Mouse (Mus musculus) macrophage (primary cell): ENCODE measurements around the gene Rad17. TPM values are rescaled to one million over a fixed set of nuclear protein-coding genes. Genes with fewer than 3 reads are reported as not detected.

Experiments
- H3K27ac ChIP-seq: fragments of 350-480 bp; formaldehyde crosslinking; 2 replicates; pipeline ENCODE4 v1.9.0; 2021
- H3K36me3 ChIP-seq: fragments of 350-480 bp; formaldehyde crosslinking; 2 replicates; pipeline ENCODE4 v1.9.0; 2021; ENCODE audit errors: inconsistent target
- H3K4me3 ChIP-seq: fragments of 350-480 bp; formaldehyde crosslinking; 2 replicates; pipeline ENCODE4 v1.9.0; 2021; ENCODE audit errors: inconsistent target
- H3K79me2 ChIP-seq: fragments of 350-480 bp; formaldehyde crosslinking; 2 replicates; pipeline ENCODE4 v1.9.0; 2021; ENCODE audit errors: inconsistent target
- WGBS: methylation state at CpG from one replicate; pipeline ENCODE4 v1.1.7; 2026; ENCODE audit warnings: inconsistent platforms; ENCODE audit not compliant: missing documents; 5-methylcytosine and 5-hydroxymethylcytosine counted together
- polyA plus RNA-seq: library from polyadenylated mRNA; stranded (reverse); fragments of 250-400 nt; gene quantifications from 3 replicates; pipeline ENCODE4 v1.2.4, GENCODE M21; 2018; ENCODE audit warnings: inconsistent platforms
- total RNA-seq, 78 experiments: library from RNA; depleted of rRNA; stranded (reverse); fragments of 250-400 nt; gene quantifications; 1 replicate in 9 of 78; 2 replicates in 24 of 78; 3 replicates in 43 of 78; 4 replicates in 2 of 78; pipeline ENCODE4 v1.2.4; 2018; ENCODE audit warnings: inconsistent platforms in 56 of 78

Rad17 gene
- total RNA-seq (2018; cell fraction: chromatin; rRNA removed) = 10 to 100 TPM; 15.5 to 67.9 (median 40.6) TPM
- 10 to 100 TPM; 15.6 to 27.7 (median 23.7) TPM for total RNA-seq (2018; cell fraction: cytosol; rRNA removed)
- total RNA-seq (2018; cell fraction: nucleus; rRNA removed) = 10 to 100 TPM; 14.2 to 49.6 (median 26.8) TPM
- polyA plus RNA-seq = 19.7 to 30.9 TPM (median 22.6 TPM) in 3 replicates

DNA sequence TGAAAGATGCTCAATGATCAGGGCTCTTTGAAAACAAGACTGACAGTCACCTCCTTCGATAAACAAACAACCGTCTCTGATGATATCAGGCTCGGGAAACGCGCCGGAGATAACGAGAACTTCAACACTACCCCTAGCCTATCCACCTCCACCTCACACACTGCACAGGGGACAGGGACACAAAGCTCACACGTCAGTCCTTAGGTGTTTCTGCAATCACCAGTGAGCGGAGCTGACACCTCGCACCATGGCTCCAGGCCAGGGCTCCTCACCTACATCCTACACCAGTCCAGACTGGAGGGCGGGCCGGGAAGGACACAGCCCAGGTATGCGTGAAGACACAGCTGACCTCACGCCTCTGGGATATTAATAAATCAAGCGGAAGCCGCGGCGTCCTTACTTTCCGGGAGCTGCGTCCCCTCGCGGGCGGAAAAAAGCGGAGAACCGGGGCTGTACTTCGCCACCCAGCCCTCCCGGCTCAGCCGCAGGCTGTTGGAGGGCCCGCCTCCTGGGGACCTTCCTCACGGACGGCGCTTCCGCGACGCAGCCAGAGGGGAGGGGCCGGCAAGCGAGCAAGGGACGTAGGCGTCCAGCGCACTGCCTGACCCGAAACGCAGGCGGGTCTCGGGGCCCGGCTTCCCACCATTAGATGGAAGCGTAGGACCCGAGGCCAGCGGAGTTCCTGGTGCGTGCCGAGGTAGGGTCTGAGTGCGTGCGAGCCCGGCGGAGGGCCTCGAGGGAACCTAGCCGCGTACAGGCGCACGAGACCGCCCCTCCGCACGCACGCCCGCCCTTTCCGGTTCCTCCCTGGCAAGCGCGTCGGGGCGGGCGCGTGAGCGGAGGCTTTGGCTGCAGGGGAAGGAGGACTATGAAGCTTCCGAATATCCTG, at the start of gene Rad17, which contains the start of gene Ak6:
TSS of gene Rad17 (minus strand) at position 502 of the 889 bp plus-strand sequence.
TSS of gene Ak6 (plus strand) at position 430 of the 889 bp plus-strand sequence.
- Histone ChIP-seq H3K4me3 (peak within 1 kb of the TSS; percentile 99), H3K79me2 (peaks cover 74% of the 10 kb centered on the region), H3K27ac (peak within 1 kb of the TSS; percentile 70), H3K36me3 (0 out of 2 replicates have a peak, but pooled peaks cover 1% of the 10 kb centered on the region)
- WGBS = under 1% methylated on average over 72 of the region's 73 CpGs

DNA sequence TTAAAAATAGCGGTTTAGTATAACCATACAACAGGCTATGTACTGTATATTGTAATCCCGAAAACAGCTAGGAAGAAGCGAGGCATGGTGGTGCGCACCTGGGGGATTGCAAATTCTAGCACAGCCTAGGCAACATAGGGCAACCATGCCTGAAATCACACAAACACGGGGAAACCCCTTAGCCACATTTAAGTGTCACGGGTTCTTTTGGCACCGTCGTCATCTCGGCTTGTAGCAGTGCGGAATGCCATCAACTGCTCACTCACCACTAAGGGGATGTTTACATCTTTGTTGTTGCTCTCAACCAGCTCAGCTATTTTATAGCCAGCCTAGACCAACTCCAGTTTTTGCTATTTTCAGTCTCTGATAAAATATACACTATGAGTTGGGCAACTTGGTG, 48.0 kb upstream of the Rad17 start:
- 88% methylated on average over 9 of the region's 10 CpGs for WGBS
- H3K27ac ChIP-seq = no peak overlapping the region
- H3K36me3 ChIP-seq = peaks cover 41% of the 10 kb centered on the region
- no peaks in the 10 kb centered on the region for H3K79me2 ChIP-seq
- no peak overlapping the region for H3K4me3 ChIP-seq

GRCm38 (mm10) chr13:100697541-100697940, 46.7 kb upstream of the Rad17 start:
- Histone ChIP-seq H3K27ac (no peak overlapping the region), H3K36me3 (peaks cover 28% of the 10 kb centered on the region; the same call in 1 of the 2 replicates), H3K4me3 (no peak overlapping the region), H3K79me2 (no peaks in the 10 kb centered on the region)
- WGBS = 40% methylated on average over 3 of the region's 3 CpGs

DNA sequence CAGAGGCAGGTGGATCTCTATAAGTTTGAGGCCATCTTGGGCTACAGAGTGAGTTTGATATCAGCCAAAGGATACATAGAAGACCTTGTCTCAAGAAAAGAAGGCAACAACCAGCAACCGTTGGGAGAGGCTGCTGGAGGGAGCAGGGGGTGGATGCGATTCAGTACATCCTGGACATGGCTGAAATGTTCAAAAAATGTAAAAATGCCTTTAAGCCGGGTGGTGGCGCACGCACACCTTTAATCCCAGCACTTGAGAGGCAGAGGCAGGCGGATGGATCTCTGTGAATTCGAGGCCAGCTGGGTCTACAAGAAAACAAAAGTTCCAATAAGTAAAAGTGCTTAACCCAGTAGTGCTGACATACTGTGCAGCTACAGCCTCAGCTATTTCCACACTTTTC, 36.7 kb upstream of the Rad17 start:
- 91% methylated on average over 7 of the region's 7 CpGs for WGBS
- H3K27ac ChIP-seq = no peak overlapping the region
- H3K79me2 ChIP-seq = no peaks in the 10 kb centered on the region
- no peaks in the 10 kb centered on the region for H3K36me3 ChIP-seq
- no peak overlapping the region for H3K4me3 ChIP-seq

DNA sequence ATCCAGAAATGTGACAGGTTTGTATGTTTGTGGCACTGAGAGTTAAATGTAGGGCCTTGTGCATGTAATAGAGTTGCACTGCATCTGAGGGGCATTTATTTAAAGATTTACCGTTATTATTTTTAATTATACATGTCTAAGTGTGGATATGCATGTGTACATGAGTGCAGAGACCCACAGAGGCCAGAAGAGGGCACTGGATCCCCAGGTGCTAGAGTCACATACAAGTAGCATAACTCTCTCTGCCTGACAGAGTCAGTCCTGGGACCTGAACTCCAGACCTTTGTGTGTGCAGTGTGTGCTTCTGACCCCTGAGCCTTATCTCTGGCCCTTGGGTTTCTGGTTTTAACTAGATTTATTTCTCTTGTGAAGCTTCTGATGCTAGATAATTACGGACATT, 33.5 kb upstream of the Rad17 start:
- Histone ChIP-seq H3K4me3 (no peak overlapping the region), H3K27ac (no peak overlapping the region)
- WGBS = 79% methylated on average over 2 of the region's 2 CpGs

DNA sequence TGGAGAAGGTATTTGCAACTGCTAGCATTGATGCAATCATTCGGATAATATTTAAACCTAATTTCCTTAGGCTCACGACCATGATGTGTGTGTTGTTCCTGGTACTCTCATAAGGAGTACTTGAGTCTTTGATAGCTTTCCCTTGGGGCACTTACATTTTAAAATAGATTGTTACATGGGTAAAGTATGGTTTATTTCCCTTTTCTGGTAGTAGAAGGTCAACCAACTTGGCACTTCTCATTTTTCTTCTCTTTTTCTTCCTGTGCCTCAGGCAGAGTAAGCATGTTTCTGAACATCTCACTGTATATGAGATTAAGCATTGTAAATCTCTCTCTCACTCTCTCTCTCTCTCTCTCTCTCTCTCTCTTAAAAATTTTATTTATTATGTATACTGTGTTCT, 32.0 kb upstream of the Rad17 start:
- H3K4me3 ChIP-seq = no peak overlapping the region

More for the DNA sequence above, 33.5 kb upstream of the Rad17 start:
- Histone ChIP-seq H3K36me3 (no peaks in the 10 kb centered on the region), H3K79me2 (no peaks in the 10 kb centered on the region)

DNA sequence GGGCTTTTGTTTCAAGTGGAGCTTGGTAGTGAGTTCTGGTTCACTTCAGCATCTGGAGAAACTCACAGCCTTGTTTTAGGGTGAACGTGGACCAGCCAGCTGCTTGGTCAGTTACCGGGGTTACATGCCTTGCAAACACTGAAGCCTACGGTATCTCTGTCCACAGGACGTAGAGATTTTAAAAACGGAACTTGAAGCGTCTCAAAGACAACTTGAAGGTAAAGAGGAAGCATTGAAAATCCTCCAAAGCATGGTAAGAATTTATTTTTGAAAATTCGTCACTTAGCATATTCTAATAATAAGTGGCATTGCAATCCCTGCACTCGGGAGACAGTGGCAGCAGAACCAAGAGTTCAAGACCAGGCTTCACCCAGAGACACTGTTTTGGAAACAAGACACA, 30.8 kb upstream of the Rad17 start:
- 91% methylated on average over 8 of the region's 8 CpGs for WGBS
- no peaks in the 10 kb centered on the region for H3K79me2 ChIP-seq
- no peak overlapping the region for H3K4me3 ChIP-seq
- H3K27ac ChIP-seq = no peak overlapping the region
- no peaks in the 10 kb centered on the region for H3K36me3 ChIP-seq

More for the DNA sequence above, 32.0 kb upstream of the Rad17 start:
- H3K79me2 ChIP-seq = no peaks in the 10 kb centered on the region
- H3K36me3 ChIP-seq = no peaks in the 10 kb centered on the region
- 16% methylated on average over 2 of the region's 2 CpGs for WGBS
- peak overlapping the region; percentile 63 for H3K27ac ChIP-seq

DNA sequence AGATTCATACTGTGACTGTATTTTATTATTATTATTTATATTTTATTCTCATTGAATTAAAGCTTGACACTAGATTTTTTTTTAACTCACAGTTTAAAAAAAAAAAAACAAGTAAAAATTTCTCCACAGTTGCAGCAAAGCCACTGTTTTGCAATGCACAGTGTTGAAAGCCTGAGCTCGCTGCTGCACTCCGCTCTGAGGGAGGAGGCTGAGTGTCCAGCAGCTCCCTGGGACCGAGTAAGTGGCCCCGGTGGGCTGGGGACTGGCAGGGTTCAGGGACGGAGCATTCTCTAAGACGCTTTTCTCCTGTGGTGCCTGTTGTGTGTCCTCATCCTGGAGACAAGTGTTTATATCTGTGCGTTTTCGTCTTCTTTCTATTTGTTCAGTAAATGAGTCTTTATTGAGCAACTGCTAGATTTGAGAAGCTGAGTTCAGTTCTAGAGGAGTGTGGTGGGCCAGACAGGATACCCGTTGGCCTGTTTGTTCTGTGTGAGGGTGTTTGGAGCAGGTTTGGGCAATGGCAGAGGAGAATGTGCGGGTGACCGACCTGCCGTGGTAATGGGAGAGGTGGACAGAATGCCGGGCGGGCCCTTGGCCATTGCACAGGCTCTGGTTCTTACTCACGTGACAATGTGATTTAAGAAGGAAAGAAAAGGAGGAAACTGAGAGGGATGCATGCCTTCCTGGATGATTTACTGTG, 25.2 kb upstream of the Rad17 start:
- Histone ChIP-seq H3K4me3 (peak overlapping the region; percentile 24), H3K27ac (peak overlapping the region; percentile 67), H3K79me2 (no peaks in the 10 kb centered on the region), H3K36me3 (no peaks in the 10 kb centered on the region)
- WGBS = 26% methylated on average over 15 of the region's 15 CpGs

GRCm38 (mm10) chr13:100670181-100670741, 19.4 kb upstream of the Rad17 start:
- no peak overlapping the region for H3K27ac ChIP-seq
- H3K4me3 ChIP-seq = peak overlapping the region; percentile 45
- H3K36me3 ChIP-seq = peaks cover 10% of the 10 kb centered on the region; the same call in 1 of the 2 replicates
- whole genome bisulfite sequencing = 24% methylated on average over 9 of the region's 9 CpGs
- no peaks in the 10 kb centered on the region for H3K79me2 ChIP-seq

DNA sequence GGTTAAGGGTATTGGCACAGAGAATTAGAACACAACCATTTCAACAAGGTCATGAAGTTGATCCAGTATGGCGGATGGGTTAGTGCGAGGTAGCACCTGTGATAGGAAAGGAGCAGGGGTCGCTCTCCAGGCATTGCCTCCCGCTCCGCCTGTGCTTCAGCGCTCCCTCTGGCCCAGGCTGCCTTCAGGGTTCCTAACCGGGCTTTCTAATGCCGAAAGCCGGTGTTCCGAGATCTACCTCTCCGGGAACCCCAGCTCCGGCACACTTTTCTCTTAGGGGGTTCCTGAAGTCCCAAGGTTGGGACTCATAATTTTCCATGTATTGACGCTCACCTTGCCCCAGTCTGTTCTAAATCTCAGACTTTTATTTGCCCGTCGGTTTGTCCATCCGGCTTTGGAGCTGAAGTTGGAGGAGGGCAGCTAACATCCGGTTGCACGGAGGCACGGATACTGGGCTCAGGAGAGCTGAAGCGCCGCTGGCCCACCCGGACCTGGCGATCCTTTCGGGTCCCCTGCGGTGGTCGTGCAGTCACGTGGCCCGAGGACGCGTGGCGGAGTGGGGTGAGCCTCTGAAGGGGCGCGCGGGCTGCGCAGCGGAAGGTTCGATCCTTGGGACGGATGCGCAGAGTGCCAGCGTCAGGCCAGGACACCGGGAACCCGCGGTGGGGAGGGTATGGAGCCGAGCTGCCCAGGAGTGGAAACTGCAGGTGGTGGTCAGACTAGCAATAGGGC, 18.6 kb upstream of the Rad17 start, which contains the start of gene Ccdc125:
TSS of gene Ccdc125 (plus strand) at position 427 of the 732 bp plus-strand sequence.
- H3K27ac ChIP-seq = no peak within 1 kb of the TSS

GRCm38 (mm10) chr13:100659864-100660456, 9.1 kb upstream of the Rad17 start:
- H3K27ac ChIP-seq = no peak overlapping the region
- H3K79me2 ChIP-seq = peaks cover 66% of the 10 kb centered on the region
- 31% methylated on average over 4 of the region's 4 CpGs for WGBS
- H3K36me3 ChIP-seq = 0 out of 2 replicates have a peak, but pooled peaks cover 3% of the 10 kb centered on the region
- H3K4me3 ChIP-seq = no peak overlapping the region

More for the DNA sequence above, 18.6 kb upstream of the Rad17 start, which contains the start of gene Ccdc125:
- H3K79me2 ChIP-seq = no peaks in the 10 kb centered on the region
- peak within 1 kb of the TSS; percentile 45 for H3K4me3 ChIP-seq
- 3% methylated on average over 41 of the region's 44 CpGs for WGBS
- H3K36me3 ChIP-seq = peaks cover 13% of the 10 kb centered on the region; the same call in 1 of the 2 replicates

GRCm38 (mm10) chr13:100658091-100658490, 7.2 kb upstream of the Rad17 start:
- no peaks in the 10 kb centered on the region for H3K36me3 ChIP-seq
- WGBS = 89% methylated on average over 5 of the region's 5 CpGs
- H3K79me2 ChIP-seq = peaks cover 85% of the 10 kb centered on the region
- H3K4me3 ChIP-seq = no peak overlapping the region
- no peak overlapping the region for H3K27ac ChIP-seq

GRCm38 (mm10) chr13:100651439-100652186, 762 bp upstream of the Rad17 start, which contains the start of gene Taf9:
Taf9 (plus strand) TSS chr13:100651579.
- H3K4me3 ChIP-seq = peak within 1 kb of the TSS; percentile 99
- H3K36me3 ChIP-seq = no peaks in the 10 kb centered on the region
- peak within 1 kb of the TSS; percentile 70 for H3K27ac ChIP-seq
- WGBS = under 1% methylated on average over 51 of the region's 63 CpGs
- H3K79me2 ChIP-seq = peaks cover 79% of the 10 kb centered on the region
